Mouse (Mus musculus): ENCODE results near the gene Ndufa10.

DNA sequence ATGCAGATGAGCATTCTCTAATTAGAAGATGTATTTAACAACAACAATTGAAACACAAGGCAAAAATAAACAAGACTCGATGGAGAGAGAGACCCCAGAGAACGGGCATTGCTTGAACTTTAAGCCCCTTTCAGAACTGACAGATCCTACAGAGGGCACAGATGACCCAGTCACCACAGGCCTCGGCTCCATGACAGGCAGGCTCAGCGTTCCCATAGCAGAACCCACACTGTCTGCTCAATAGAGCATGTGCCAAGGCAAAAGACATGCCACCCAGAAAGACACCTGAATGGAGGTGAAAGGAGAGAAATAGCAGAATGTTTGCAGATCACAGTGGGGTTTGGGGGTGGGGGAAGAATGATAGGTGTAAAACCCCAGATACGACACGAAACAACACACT, 15.2 kb downstream of the Ndufa10 start:
- TF ChIP-seq TAL1 (conservative IDR thresholded peaks at IDR 0.05; ENCODE audit: low read depth, low read length) (no peak), CTCF (IDR thresholded peaks at IDR 0.05; ENCODE audit: low read depth, low read length) (no peak), GATA1 (IDR thresholded peaks at IDR 0.05; ENCODE audit: borderline replicate concordance, low read length) (no peak), POLR2AphosphoS5 (IDR thresholded peaks at IDR 0.05; ENCODE audit: insufficient replicate concordance, low read depth, low read length) (no peak), GATA2 (IDR thresholded peaks at IDR 0.05; ENCODE audit: borderline replicate concordance, low read depth, low read length) (no peak)
